Mouse (Mus musculus) lung, embryonic 16.5 days (tissue): ENCODE measurements around the gene 4931423N10Rik. TPM values are rescaled to one million over a fixed set of nuclear protein-coding genes. Genes with fewer than 3 reads are reported as not detected.
"Not testable (repeated sequence)": the region's sequence is repeated elsewhere in the genome, so short reads cannot be mapped to it uniquely, and the experiment has no call there.

Source experiments
- ATAC-seq: fragments of 200-750 bp; cut with Nextera tagmentation; 2 replicates; pipeline ENCODE4 v1.8.0; 2017; ENCODE audit warnings: low read depth, mild to moderate bottlenecking, moderate library complexity
- H3K27ac ChIP-seq: fragments of 300-500 bp; sonication (generic); 2 replicates; pipeline ENCODE4 v1.5.1; 2014; ENCODE audit warnings: mild to moderate bottlenecking, control low read depth, low read length
- H3K27me3 ChIP-seq: fragments of 300-500 bp; sonication (generic); 2 replicates; pipeline ENCODE4 v1.6.1; 2014; ENCODE audit warnings: low read depth, low read length, mixed read lengths; ENCODE audit not compliant: control insufficient read depth, insufficient read depth
- H3K36me3 ChIP-seq: fragments of 300-500 bp; sonication (generic); 2 replicates; pipeline ENCODE4 v1.6.1; 2014; ENCODE audit warnings: low read length; ENCODE audit not compliant: control insufficient read depth, insufficient read depth
- H3K4me1 ChIP-seq: fragments of 300-500 bp; sonication (generic); replicated peaks from 2 replicates; pipeline ENCODE4 v1.6.1; 2014; ENCODE audit warnings: low read length, mixed read lengths; ENCODE audit not compliant: control insufficient read depth, insufficient read depth
- H3K4me2 ChIP-seq: fragments of 300-500 bp; sonication (generic); 2 replicates; pipeline ENCODE4 v1.6.1; 2014; ENCODE audit warnings: low read depth, low read length, control low read depth
- H3K4me3 ChIP-seq: fragments of 300-500 bp; sonication (generic); 2 replicates; pipeline ENCODE4 v1.5.1; 2014; ENCODE audit warnings: mild to moderate bottlenecking, low read length, control low read depth
- H3K9ac ChIP-seq: fragments of 300-500 bp; sonication (generic); 2 replicates; pipeline ENCODE4 v1.6.1; 2014; ENCODE audit warnings: low read length, control low read depth
- H3K9me3 ChIP-seq: fragments of 300-500 bp; sonication (generic); 2 replicates; pipeline ENCODE4 v1.6.1; 2016; ENCODE audit warnings: low read length; ENCODE audit not compliant: control insufficient read depth
- WGBS: fragments of 180-500 bp; shearing (Covaris S2); extraction: QIAGEN DNeasy Blood & Tissue Kit; methylation state at CpG from one replicate; pipeline ENCODE4 v1.1.7; 2014; 5-methylcytosine and 5-hydroxymethylcytosine counted together
- polyA plus RNA-seq: library from polyadenylated mRNA; unstranded; fragments of >200 nt; fragmentation: Nextera tagmentation; extraction: Ambion mirVana; gene quantifications from 2 replicates; pipeline ENCODE4 v1.2.1, GENCODE M21; 2015

The 4931423N10Rik gene
- polyA plus RNA-seq, 1 experiment from 2014 or later: not detected

DNA sequence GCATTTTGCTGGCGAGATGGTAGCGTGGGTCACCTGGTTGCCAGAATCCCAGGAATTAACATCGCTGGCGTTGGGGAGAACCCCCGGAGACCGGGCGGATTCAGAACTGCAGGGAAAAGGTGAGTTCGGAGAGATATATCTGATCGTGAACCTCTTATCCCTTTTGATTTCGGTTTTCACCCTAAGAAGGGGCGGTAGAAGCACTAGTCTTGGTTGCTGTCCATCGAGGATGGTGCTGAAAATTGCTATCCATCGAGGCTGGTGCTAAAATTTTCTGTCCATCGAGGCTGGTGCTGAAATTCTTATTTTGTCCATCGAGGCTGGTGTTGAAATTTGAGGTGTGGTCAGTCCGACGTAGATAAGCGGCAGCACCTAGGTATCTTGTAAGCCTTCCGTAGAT is 83.7 kb downstream of the 4931423N10Rik start:
- not testable (repeated sequence) for H3K4me3 ChIP-seq, H3K4me1 ChIP-seq, ATAC-seq, H3K27ac ChIP-seq, H3K9me3 ChIP-seq, H3K9ac ChIP-seq, H3K4me2 ChIP-seq, H3K36me3 ChIP-seq, H3K27me3 ChIP-seq
- WGBS: 43% methylated on average over 19 of the region's 19 CpGs

DNA sequence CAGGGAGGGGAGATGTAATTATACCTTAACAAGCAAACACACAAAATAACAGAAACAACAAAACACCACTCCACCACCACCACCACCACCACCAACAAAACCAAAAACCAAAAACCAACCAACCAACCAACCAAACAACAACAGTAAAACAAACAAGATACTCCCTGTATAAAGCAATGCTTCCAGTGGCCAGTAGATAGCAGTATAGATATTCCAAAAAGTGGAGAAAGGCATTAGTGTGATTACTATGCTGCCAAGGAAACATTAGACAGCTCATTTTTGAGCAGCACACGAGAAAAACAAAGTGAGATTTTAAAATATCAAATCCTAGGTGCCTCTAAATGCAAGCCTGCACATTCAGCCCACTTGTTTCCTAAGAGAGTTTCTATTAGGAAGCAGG is 107.6 kb downstream of the 4931423N10Rik start:
- H3K4me3 ChIP-seq: no peak overlapping the region

More for the DNA sequence above, 107.6 kb downstream of the 4931423N10Rik start:
- Histone ChIP-seq H3K9me3 (no peaks in the 10 kb centered on the region), H3K27ac (no peak overlapping the region), H3K4me1 (no peaks in the 10 kb centered on the region), H3K36me3 (no peaks in the 10 kb centered on the region), H3K4me2 (no peak overlapping the region), H3K9ac (no peak overlapping the region), H3K27me3 (no peaks in the 10 kb centered on the region)
- ATAC-seq: no peak
- WGBS: 8% methylated on average over 1 of the region's 1 CpGs

Other genes with a start within 250 kb of the 4931423N10Rik start
- gene Abi1, start 167.2 kb upstream of the 4931423N10Rik start, polyA plus RNA-seq: 56.1 and 57.9 TPM in 2 replicates
- gene Acbd5, start 139.3 kb upstream of the 4931423N10Rik start, polyA plus RNA-seq: 32.0 and 32.1 TPM in 2 replicates
- 12.2 and 13.2 TPM in 2 replicates for gene Mastl, start 51.5 kb upstream of the 4931423N10Rik start, polyA plus RNA-seq
- 73.1 and 81.3 TPM in 2 replicates for gene Yme1l1, start 51.1 kb upstream of the 4931423N10Rik start, polyA plus RNA-seq
- 0.10 TPM in 1 of 2 replicates, not detected in the other for gene Nxph2, start 113.8 kb downstream of the 4931423N10Rik start, polyA plus RNA-seq